Mouse (Mus musculus): ENCODE results near the gene Psg16.

Psg16 gene

GRCm38 (mm10) chr7:17073904-17074615, at the start of gene Psg16:
Gene Psg16 (plus strand): TSS chr7:17074040.
- DNase-seq (ENCODE audit: low spot score in 2 of 2) = peak; percentile 44 to 74

- peak in 1 of 2 experiments; percentile 32 for DNase-seq (ENCODE audit: low spot score in 2 of 2)
Observed at GRCm38 (mm10) chr7:17024141-17024540, 49.7 kb upstream of the Psg16 start.

GRCm38 (mm10) chr7:17024814-17025504, 48.9 kb upstream of the Psg16 start:
- DNase-seq (ENCODE audit: low spot score in 2 of 2) = peak in 1 of 2 experiments; percentile 58

GRCm38 (mm10) chr7:17025505-17025894, 48.3 kb upstream of the Psg16 start:
- DNase-seq (ENCODE audit: low spot score in 2 of 2) = no peak

- no peak for DNase-seq (ENCODE audit: low spot score in 2 of 2)
Observed at GRCm38 (mm10) chr7:17025896-17026622, 47.8 kb upstream of the Psg16 start.

GRCm38 (mm10) chr7:17026710-17027587, 46.9 kb upstream of the Psg16 start:
- no peak for DNase-seq (ENCODE audit: low spot score in 2 of 2)

GRCm38 (mm10) chr7:17027588-17028343, 46.1 kb upstream of the Psg16 start, which contains the start of gene Ppp5c:
Gene Ppp5c (minus strand): TSS chr7:17027924.
- DNase-seq (ENCODE audit: low spot score in 2 of 2) = peak; percentile 81 to 90

- DNase-seq (ENCODE audit: low spot score in 2 of 2) = no peak
Observed at GRCm38 (mm10) chr7:17028923-17029322, 44.9 kb upstream of the Psg16 start.

GRCm38 (mm10) chr7:17030239-17030638, 43.6 kb upstream of the Psg16 start:
- no peak for DNase-seq (ENCODE audit: low spot score in 2 of 2)

GRCm38 (mm10) chr7:17038018-17038695, 35.7 kb upstream of the Psg16 start:
- no peak for DNase-seq (ENCODE audit: low spot score in 2 of 2)

- no peak for DNase-seq (ENCODE audit: low spot score in 2 of 2)
Observed at GRCm38 (mm10) chr7:17039373-17039772, 34.5 kb upstream of the Psg16 start.

- no peak for DNase-seq (ENCODE audit: low spot score in 2 of 2)
Observed at GRCm38 (mm10) chr7:17045743-17046142, 28.1 kb upstream of the Psg16 start.

GRCm38 (mm10) chr7:17047041-17047682, 26.7 kb upstream of the Psg16 start:
- DNase-seq (ENCODE audit: low spot score in 2 of 2) = no peak

- DNase-seq (ENCODE audit: low spot score in 2 of 2) = no peak
Observed at GRCm38 (mm10) chr7:17048431-17049190, 25.2 kb upstream of the Psg16 start.

GRCm38 (mm10) chr7:17050491-17050890, 23.3 kb upstream of the Psg16 start:
- DNase-seq (ENCODE audit: low spot score in 2 of 2) = no peak

- peak; percentile 58 to 79 for DNase-seq (ENCODE audit: low spot score in 2 of 2)
Observed at GRCm38 (mm10) chr7:17050933-17051594, 22.8 kb upstream of the Psg16 start.

GRCm38 (mm10) chr7:17054325-17054989, 19.4 kb upstream of the Psg16 start:
- no peak for DNase-seq (ENCODE audit: low spot score in 2 of 2)

Measured in spleen, postnatal 10 days (tissue).